Mouse (Mus musculus): Measurements from ENCODE around the gene Emilin3.
A peak's percentile ranks its signal among the peaks of the same experiment; 100 is the strongest.

The Emilin3 gene

DNA sequence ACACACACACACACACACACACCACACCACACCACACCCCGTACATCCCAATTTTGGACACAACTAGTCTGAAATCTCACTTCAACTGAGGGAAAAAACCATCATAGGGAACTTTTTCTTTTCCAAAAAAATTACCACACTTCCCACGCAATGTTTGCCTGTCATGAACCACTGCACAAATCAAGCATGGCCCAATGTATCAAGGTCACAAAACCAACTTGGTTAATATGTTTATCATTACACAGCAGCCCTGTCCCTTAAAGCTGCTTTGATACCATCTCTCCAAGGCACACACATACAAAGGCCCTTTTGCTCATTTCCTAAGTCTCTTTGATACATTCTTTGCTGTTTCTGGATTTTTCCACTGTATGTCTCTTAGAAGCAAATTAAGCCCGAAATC, 40.8 kb downstream of the Emilin3 start:
- DNase-seq: peak; percentile 36 to 56

DNA sequence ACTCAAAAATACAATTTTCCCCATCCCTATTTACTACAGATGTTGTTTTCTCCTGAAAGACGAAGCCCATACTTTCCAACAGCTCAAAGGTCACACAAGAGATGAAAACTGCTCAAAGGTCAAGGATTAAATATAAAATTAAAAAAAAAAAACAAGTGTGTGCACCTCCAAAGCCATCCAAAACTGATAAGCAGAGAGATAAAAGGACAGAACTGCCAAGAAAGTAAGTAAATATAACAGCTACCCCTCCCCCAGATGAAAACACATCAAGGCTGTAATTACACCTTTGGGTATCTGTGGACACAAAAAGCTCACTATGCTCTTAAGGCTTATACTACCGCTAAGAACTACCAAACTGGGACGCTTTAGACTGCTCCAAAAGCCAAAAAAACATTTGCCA, 42.7 kb downstream of the Emilin3 start:
- no peak for DNase-seq

DNA sequence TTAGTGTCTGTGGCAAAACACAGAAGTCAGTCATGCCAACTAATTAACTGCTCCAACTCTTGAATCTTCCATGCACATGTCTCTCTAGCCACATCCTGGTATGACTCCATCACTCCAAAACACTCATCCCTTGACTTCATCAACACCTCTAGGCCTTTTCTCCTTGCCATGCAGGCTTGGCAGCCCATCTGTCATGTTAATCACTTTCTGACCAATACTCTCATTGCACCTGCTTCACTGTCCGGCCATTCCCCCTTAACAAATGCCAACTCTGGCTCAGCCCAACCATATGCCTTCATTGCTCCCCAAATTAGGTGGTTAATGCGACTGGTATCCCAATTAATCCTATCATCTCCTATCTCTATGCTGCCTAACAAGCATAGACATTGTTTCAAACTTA, 46.9 kb downstream of the Emilin3 start:
- no peak for DNase-seq

DNA sequence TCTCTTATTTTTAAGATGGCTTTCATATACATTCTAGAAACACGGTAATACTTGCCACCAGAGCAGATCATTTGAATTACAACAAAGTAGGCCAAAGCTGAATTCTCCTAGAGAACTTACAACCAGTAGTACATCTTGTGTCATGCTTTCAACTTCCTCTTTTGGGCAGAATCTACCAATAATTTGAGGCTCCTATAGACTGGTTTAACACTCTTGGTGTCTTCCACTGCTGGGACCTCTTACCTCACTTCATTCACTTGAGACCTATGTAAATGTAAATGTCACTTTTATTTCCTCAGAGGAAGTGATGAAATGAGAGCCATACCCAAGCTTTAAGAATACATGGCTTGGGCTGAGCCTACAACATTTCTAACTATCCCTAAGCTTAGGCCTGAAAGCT, 48.0 kb downstream of the Emilin3 start:
- no peak for DNase-seq

DNA sequence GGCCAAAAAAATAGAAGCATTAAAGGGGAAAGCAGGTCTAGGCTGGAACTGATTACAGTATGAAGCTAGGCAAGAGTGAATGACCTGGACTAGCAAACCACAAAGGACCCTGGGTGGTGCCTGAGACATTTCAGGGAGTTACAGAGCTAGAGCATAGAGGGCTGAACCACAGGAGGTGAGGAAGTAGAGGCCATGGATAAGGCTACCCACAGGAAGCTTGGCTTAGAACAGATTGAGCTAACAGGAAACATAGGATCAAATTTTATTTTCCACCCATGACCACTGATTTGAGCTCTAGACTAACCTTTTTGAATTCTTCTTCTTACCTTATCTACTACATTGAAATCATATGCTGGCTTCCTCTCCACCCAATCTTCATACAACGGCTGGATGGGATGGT, 51.8 kb downstream of the Emilin3 start:
- no peak for DNase-seq

All from kidney, adult 8-10 months (tissue).